ENCODE assay signal across 16 mouse cellular contexts in genomic region chr12:80561904-80562303, GRCm38 (mm10). TPM values are rescaled to one million over a fixed set of nuclear protein-coding genes. Genes with fewer than 3 reads are reported as not detected.
"Had no signal": no experiment of that assay in that cellular context is flagged by ENCODE, and none has a peak within 500 bp of the region (broad histone marks: within the 10 kb centered on the region; RNA-seq: fewer than 3 reads in every experiment).

No protein-coding gene starts in this region.

- H3K9ac ChIP-seq: liver, postnatal 0 days; midbrain, embryonic 13.5 days; midbrain, embryonic 15.5 days; neural tube, embryonic 12.5 days; stomach, embryonic 15.5 days had no signal

- H3K27me3 ChIP-seq: midbrain, embryonic 13.5 days; midbrain, embryonic 15.5 days; neural tube, embryonic 12.5 days; stomach, embryonic 15.5 days had no signal

- H3K36me3 ChIP-seq: midbrain, embryonic 13.5 days; midbrain, embryonic 15.5 days; neural tube, embryonic 12.5 days; stomach, embryonic 15.5 days had no signal

- H3K4me1 ChIP-seq: megakaryocyte, embryonic 14.5 days had no signal

- H3K27ac ChIP-seq: macrophage; midbrain, embryonic 13.5 days; midbrain, embryonic 15.5 days; neural tube, embryonic 12.5 days; stomach, embryonic 15.5 days; stomach, postnatal 0 days had no signal

- H3K4me3 ChIP-seq: megakaryocyte, embryonic 14.5 days; midbrain, embryonic 13.5 days; midbrain, embryonic 15.5 days; neural tube, embryonic 12.5 days; stomach, embryonic 15.5 days had no signal

- H3K9me3 ChIP-seq: megakaryocyte, embryonic 14.5 days; midbrain, embryonic 13.5 days; midbrain, embryonic 15.5 days; neural tube, embryonic 12.5 days; stomach, embryonic 15.5 days had no signal

- DNase-seq: liver, postnatal 0 days; lung, adult 2 months; lung, postnatal 10 days; lung, postnatal 36 days; right cerebral cortex, postnatal 14 days; thymus, adult 2 months; thymus, postnatal 25 days; thymus, postnatal 4 days had no signal

- H3K4me2 ChIP-seq: midbrain, embryonic 11.5 days; midbrain, embryonic 13.5 days; midbrain, embryonic 15.5 days; neural tube, embryonic 12.5 days; stomach, embryonic 15.5 days had no signal

- ATAC-seq: liver, postnatal 0 days; midbrain, embryonic 13.5 days; midbrain, embryonic 15.5 days had no signal

RNA-seq across cellular contexts. Expression of gene Galnt16, which starts 43.8 kb away (rescaled TPM):
- polyA plus RNA-seq: macrophage had no signal
